Mouse (Mus musculus): ENCODE measurements around the gene Tssk3. TPM values are rescaled to one million over a fixed set of nuclear protein-coding genes. Genes with fewer than 3 reads are reported as not detected.

Gene Tssk3
- polyA plus RNA-seq, 1 experiment from 2014 or later = 0.14 TPM

DNA sequence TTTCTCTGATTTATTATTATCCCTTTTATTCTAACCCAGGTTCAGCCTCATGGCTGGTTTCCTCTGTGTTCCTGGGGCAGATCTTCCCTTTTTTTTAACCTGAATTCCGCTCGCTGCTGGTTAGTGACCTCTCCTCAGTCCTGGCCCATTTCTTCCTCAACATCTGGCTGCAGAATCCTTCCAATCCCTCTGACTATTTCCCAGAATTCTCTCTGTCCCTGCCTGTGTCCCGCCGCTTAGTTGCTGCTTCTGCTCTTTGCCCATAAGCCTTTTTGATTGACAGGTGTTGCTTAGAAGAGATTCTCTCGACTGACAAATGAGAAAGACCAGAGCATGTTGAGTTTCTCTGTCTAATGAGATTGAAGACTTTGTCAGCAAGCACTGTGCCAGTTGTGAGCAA lies 34.7 kb downstream of the Tssk3 start:
- no peaks in the 10 kb centered on the region for H3K9me3 ChIP-seq (ENCODE audit: low read length)
- no peaks in the 10 kb centered on the region for H3K27me3 ChIP-seq (ENCODE audit: insufficient read depth, low read length)
- no peak overlapping the region for H3K4me2 ChIP-seq (ENCODE audit: low read depth, low read length)
- no peak for ATAC-seq
- 0 out of 2 replicates have a peak, but pooled peaks cover 3% of the 10 kb centered on the region for H3K4me1 ChIP-seq (ENCODE audit: insufficient read depth)
- H3K27ac ChIP-seq (ENCODE audit: low read depth) = no peak overlapping the region
- WGBS (ENCODE audit: insufficient replicate concordance) = 56% methylated on average over 5 of the region's 5 CpGs
- H3K9ac ChIP-seq (replicated peaks) = no peak overlapping the region
- no peak overlapping the region for H3K4me3 ChIP-seq (ENCODE audit: low read depth, low read length)
- no peaks in the 10 kb centered on the region for H3K36me3 ChIP-seq (replicated peaks; ENCODE audit: insufficient read depth, low read length)
- TF ChIP-seq EP300 (IDR thresholded peaks at IDR 0.05; ENCODE audit: low read depth) = no peak
- TF ChIP-seq CTCF (IDR thresholded peaks at IDR 0.05; ENCODE audit: low read depth) = no peak
- no peak for DNase-seq

GRCm38 (mm10) chr4:129455265-129455664 lies 35.6 kb downstream of the Tssk3 start:
- TF ChIP-seq EP300 (IDR thresholded peaks at IDR 0.05; ENCODE audit: low read depth) (no peak), CTCF (IDR thresholded peaks at IDR 0.05; ENCODE audit: low read depth) (peak; percentile 99)
- peak; percentile 82 for ATAC-seq
- DNase-seq = peak; percentile 61
- H3K36me3 ChIP-seq (replicated peaks; ENCODE audit: insufficient read depth, low read length) = no peaks in the 10 kb centered on the region
- no peaks in the 10 kb centered on the region for H3K27me3 ChIP-seq (ENCODE audit: insufficient read depth, low read length)
- H3K9me3 ChIP-seq (ENCODE audit: low read length) = no peaks in the 10 kb centered on the region
- 0% methylated on average over 5 of the region's 5 CpGs for WGBS (ENCODE audit: insufficient replicate concordance)
- H3K4me2 ChIP-seq (ENCODE audit: low read depth, low read length) = no peak overlapping the region
- H3K4me3 ChIP-seq (ENCODE audit: low read depth, low read length) = no peak overlapping the region
- H3K27ac ChIP-seq (ENCODE audit: low read depth) = no peak overlapping the region
- no peak overlapping the region for H3K9ac ChIP-seq (replicated peaks)
- H3K4me1 ChIP-seq (ENCODE audit: insufficient read depth) = no peaks in the 10 kb centered on the region

DNA sequence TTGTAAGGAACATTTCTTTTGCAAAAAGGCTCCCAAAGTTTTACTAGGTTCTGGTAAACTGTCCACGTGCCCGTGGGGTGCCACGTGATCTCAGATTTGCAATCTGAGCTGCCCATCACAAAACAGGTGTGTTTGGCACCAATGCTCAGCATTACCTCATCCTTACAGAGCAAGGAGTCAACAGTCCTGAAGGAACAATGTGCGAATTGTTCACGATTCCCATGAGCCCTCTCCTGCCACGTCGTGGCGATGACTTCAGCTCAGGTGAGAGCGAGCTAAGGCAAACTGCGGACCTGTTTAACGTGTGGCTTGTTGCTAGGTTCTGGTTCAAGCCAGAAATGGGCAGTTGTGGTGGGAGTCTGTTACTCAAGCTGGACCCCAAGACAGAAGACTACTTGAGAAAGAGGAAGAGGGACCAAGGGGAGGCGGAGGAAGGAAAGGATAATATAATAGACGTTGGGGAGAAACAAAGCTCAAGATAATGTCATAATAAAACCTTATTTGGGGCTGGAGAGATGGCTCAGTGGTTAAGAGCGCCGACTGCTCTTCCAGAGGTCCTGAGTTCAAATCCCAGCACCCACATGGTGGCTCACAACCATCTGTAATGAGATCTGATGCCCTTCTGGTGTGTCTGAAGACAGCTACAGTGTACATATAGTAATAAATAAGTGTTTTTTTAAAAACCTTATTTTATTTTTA lies 39.2 kb downstream of the Tssk3 start:
- H3K27ac ChIP-seq (ENCODE audit: low read depth) = no peak overlapping the region
- no peaks in the 10 kb centered on the region for H3K27me3 ChIP-seq (ENCODE audit: insufficient read depth, low read length)
- WGBS (ENCODE audit: insufficient replicate concordance) = 79% methylated on average over 15 of the region's 15 CpGs
- H3K4me1 ChIP-seq (ENCODE audit: insufficient read depth) = peaks cover 5% of the 10 kb centered on the region; the same call in 1 of the 2 replicates
- no peaks in the 10 kb centered on the region for H3K36me3 ChIP-seq (replicated peaks; ENCODE audit: insufficient read depth, low read length)
- H3K4me3 ChIP-seq (ENCODE audit: low read depth, low read length) = no peak overlapping the region
- no peak overlapping the region for H3K4me2 ChIP-seq (ENCODE audit: low read depth, low read length)
- TF ChIP-seq EP300 (IDR thresholded peaks at IDR 0.05; ENCODE audit: low read depth) = no peak
- TF ChIP-seq CTCF (IDR thresholded peaks at IDR 0.05; ENCODE audit: low read depth) = no peak
- H3K9ac ChIP-seq (replicated peaks) = no peak overlapping the region
- H3K9me3 ChIP-seq (ENCODE audit: low read length) = no peaks in the 10 kb centered on the region
- ATAC-seq = no peak
- DNase-seq = no peak

- Histone ChIP-seq H3K36me3 (replicated peaks; ENCODE audit: insufficient read depth, low read length) (no peaks in the 10 kb centered on the region), H3K9ac (replicated peaks) (no peak overlapping the region), H3K4me3 (ENCODE audit: low read depth, low read length) (no peak overlapping the region), H3K9me3 (ENCODE audit: low read length) (no peaks in the 10 kb centered on the region), H3K27me3 (ENCODE audit: insufficient read depth, low read length) (no peaks in the 10 kb centered on the region), H3K4me2 (ENCODE audit: low read depth, low read length) (no peak overlapping the region), H3K4me1 (ENCODE audit: insufficient read depth) (peaks cover 5% of the 10 kb centered on the region; the same call in 1 of the 2 replicates), H3K27ac (ENCODE audit: low read depth) (no peak overlapping the region)
- WGBS (ENCODE audit: insufficient replicate concordance) = 59% methylated on average over 2 of the region's 2 CpGs
- TF ChIP-seq CTCF (IDR thresholded peaks at IDR 0.05; ENCODE audit: low read depth) = 0 out of 2 replicates have a peak, but pooled peaks have one; percentile 16
- no peak for TF ChIP-seq EP300 (IDR thresholded peaks at IDR 0.05; ENCODE audit: low read depth)
- ATAC-seq = no peak
- no peak for DNase-seq
These were observed 40.0 kb downstream of the Tssk3 start for GRCm38 (mm10) chr4:129450851-129451250.

GRCm38 (mm10) chr4:129448713-129449112 lies 42.1 kb downstream of the Tssk3 start:
- WGBS (ENCODE audit: insufficient replicate concordance) = 70% methylated on average over 6 of the region's 6 CpGs
- Histone ChIP-seq H3K27ac (ENCODE audit: low read depth) (0 out of 2 replicates have a peak overlapping the region, but pooled peaks have one; percentile 32), H3K27me3 (ENCODE audit: insufficient read depth, low read length) (no peaks in the 10 kb centered on the region), H3K36me3 (replicated peaks; ENCODE audit: insufficient read depth, low read length) (no peaks in the 10 kb centered on the region), H3K4me3 (ENCODE audit: low read depth, low read length) (no peak overlapping the region), H3K9me3 (ENCODE audit: low read length) (no peaks in the 10 kb centered on the region), H3K9ac (replicated peaks) (no peak overlapping the region), H3K4me1 (ENCODE audit: insufficient read depth) (peaks cover 8% of the 10 kb centered on the region; the same call in 1 of the 2 replicates), H3K4me2 (ENCODE audit: low read depth, low read length) (no peak overlapping the region)
- no peak for DNase-seq
- TF ChIP-seq EP300 (IDR thresholded peaks at IDR 0.05; ENCODE audit: low read depth) (no peak; the same call in 1 of the 2 replicates), CTCF (IDR thresholded peaks at IDR 0.05; ENCODE audit: low read depth) (no peak)
- peak; percentile 95 for ATAC-seq

DNA sequence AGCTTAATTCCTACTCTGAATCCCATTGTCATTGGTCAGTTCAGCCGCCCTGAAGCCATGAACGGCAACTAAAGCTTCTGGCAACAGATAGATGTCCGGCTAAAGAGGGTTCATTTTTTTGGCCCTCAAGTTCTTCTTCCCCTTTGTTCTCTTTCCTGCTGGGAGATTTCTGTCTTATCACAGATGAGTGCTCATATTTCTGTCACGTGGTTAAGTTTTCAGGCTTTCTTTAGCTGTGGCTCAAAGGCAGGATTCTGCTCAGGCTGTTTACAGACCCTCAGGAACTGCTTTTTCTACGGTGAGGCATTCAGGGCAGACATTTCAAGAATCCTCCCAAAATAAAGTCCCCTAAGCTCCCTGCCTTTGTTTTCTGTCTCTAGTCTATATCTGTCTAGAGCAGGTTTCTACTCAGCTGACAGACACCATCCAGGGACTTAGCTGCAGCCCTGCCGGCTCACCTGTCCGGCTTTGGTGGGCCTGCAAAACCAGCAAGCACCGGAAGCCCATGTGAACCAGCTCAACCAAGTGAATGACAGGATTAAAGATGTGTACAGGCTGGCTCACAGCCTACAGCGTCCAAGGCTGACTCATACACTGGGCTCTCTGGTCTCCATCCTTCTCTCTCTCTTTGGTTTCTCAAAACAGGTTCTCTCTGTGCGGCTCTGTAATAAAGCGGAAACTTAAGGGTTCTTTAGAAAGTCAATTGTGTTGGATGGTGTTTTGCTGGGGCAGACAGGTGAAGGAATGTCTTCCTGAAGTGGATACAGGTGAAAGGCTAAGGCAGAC lies 42.9 kb downstream of the Tssk3 start:
- ATAC-seq (no peak), DNase-seq (no peak)
- Histone ChIP-seq H3K36me3 (replicated peaks; ENCODE audit: insufficient read depth, low read length) (no peaks in the 10 kb centered on the region), H3K4me2 (ENCODE audit: low read depth, low read length) (no peak overlapping the region), H3K4me1 (ENCODE audit: insufficient read depth) (peaks cover 8% of the 10 kb centered on the region; the same call in 1 of the 2 replicates), H3K4me3 (ENCODE audit: low read depth, low read length) (no peak overlapping the region), H3K9me3 (ENCODE audit: low read length) (no peaks in the 10 kb centered on the region), H3K27me3 (ENCODE audit: insufficient read depth, low read length) (0 out of 2 replicates have a peak, but pooled peaks cover under 1% of the 10 kb centered on the region), H3K27ac (ENCODE audit: low read depth) (no peak overlapping the region), H3K9ac (replicated peaks) (no peak overlapping the region)
- 66% methylated on average over 11 of the region's 11 CpGs for WGBS (ENCODE audit: insufficient replicate concordance)
- TF ChIP-seq EP300 (IDR thresholded peaks at IDR 0.05; ENCODE audit: low read depth) (no peak), CTCF (IDR thresholded peaks at IDR 0.05; ENCODE audit: low read depth) (no peak)

Measured in liver, postnatal 0 days (tissue).